Mouse (Mus musculus) CD4-positive helper T cell, adult 2 months (primary cell): ENCODE data around the gene Erp29.

ENCODE experiments used
- DNase-seq: peaks from one replicate; pipeline ENCODE4 v3.0.0-alpha.2; 2012; ENCODE audit warnings: low read depth, missing footprints, low spot score

Gene Erp29

GRCm38 (mm10) chr5:121389106-121389505 is 63.2 kb downstream of the Erp29 start:
- DNase-seq: no peak

- DNase-seq: no peak
Observed at GRCm38 (mm10) chr5:121387126-121387525, 65.2 kb downstream of the Erp29 start.

GRCm38 (mm10) chr5:121386120-121386909 is 66.0 kb downstream of the Erp29 start:
- no peak for DNase-seq

GRCm38 (mm10) chr5:121385461-121386119 is 66.7 kb downstream of the Erp29 start, which contains the start of gene Trafd1:
Trafd1 (minus strand) TSS chr5:121385632.
- DNase-seq: peak; percentile 92

- peak; percentile 26 for DNase-seq
Observed at GRCm38 (mm10) chr5:121384757-121385460, 67.4 kb downstream of the Erp29 start.

GRCm38 (mm10) chr5:121383857-121384756 is 68.2 kb downstream of the Erp29 start:
- DNase-seq: peak; percentile 43

GRCm38 (mm10) chr5:121380692-121381091 is 71.6 kb downstream of the Erp29 start:
- DNase-seq: no peak

- no peak for DNase-seq
Observed at GRCm38 (mm10) chr5:121378678-121379256, 73.5 kb downstream of the Erp29 start.
